Mouse (Mus musculus) limb, embryonic 12.5 days (tissue): Measurements from ENCODE around the gene Ndc1. TPM values are rescaled to one million over a fixed set of nuclear protein-coding genes. Genes with fewer than 3 reads are reported as not detected.

Experiments
- ATAC-seq: fragments of 200-750 bp; cut with Nextera tagmentation; 2 replicates; pipeline ENCODE4 v1.8.0; 2017; ENCODE audit warnings: low read depth, moderate TSS enrichment; ENCODE audit not compliant: insufficient number of reproducible peaks, insufficient read depth, low FRiP score, low TSS enrichment
- H3K27ac ChIP-seq: fragments of 300-500 bp; sonication (generic); 2 replicates; pipeline ENCODE4 v1.5.1; 2016; ENCODE audit warnings: mild to moderate bottlenecking, moderate library complexity
- H3K27me3 ChIP-seq: fragments of 300-500 bp; sonication (generic); 2 replicates; pipeline ENCODE4 v1.6.1; 2016; ENCODE audit warnings: mild to moderate bottlenecking, moderate library complexity
- H3K36me3 ChIP-seq: fragments of 300-500 bp; sonication (generic); 2 replicates; pipeline ENCODE4 v1.6.1; 2016; ENCODE audit warnings: mild to moderate bottlenecking, moderate library complexity
- H3K4me1 ChIP-seq: fragments of 300-500 bp; sonication (generic); replicated peaks from 2 replicates; pipeline ENCODE4 v1.6.1; 2016
- H3K4me2 ChIP-seq: fragments of 300-500 bp; sonication (generic); 2 replicates; pipeline ENCODE4 v1.6.1; 2016; ENCODE audit warnings: mild to moderate bottlenecking, moderate library complexity
- H3K4me3 ChIP-seq: fragments of 300-500 bp; sonication (generic); replicated peaks from 2 replicates; pipeline ENCODE4 v1.5.1; 2016; ENCODE audit warnings: mild to moderate bottlenecking
- H3K9ac ChIP-seq: fragments of 300-500 bp; sonication (generic); replicated peaks from 2 replicates; pipeline ENCODE4 v1.6.1; 2016; ENCODE audit warnings: mild to moderate bottlenecking, moderate library complexity
- H3K9me3 ChIP-seq: fragments of 300-500 bp; sonication (generic); 2 replicates; pipeline ENCODE4 v1.6.1; 2016; ENCODE audit warnings: mild to moderate bottlenecking, moderate library complexity
- whole genome bisulfite sequencing: fragments of 180-500 bp; shearing (Covaris S2); methylation state at CpG from one replicate; pipeline ENCODE4 v1.1.7; 2016; 5-methylcytosine and 5-hydroxymethylcytosine counted together
- polyA plus RNA-seq: library from polyadenylated mRNA; unstranded; fragments of >200 nt; fragmentation: Nextera tagmentation; extraction: Ambion mirVana; gene quantifications from 2 replicates; pipeline ENCODE4 v1.2.1, GENCODE M21; 2016

Ndc1 gene
- polyA plus RNA-seq, 1 experiment from 2014 or later = 37.5 TPM

- H3K9me3 ChIP-seq = no peaks in the 10 kb centered on the region
- H3K36me3 ChIP-seq = peaks cover 19% of the 10 kb centered on the region; the same call in 1 of the 2 replicates
- no peak overlapping the region for H3K9ac ChIP-seq
- no peak for ATAC-seq
- peak overlapping the region; percentile 9; the same call in 1 of the 2 replicates for H3K4me3 ChIP-seq
- peaks cover 5% of the 10 kb centered on the region; the same call in 1 of the 2 replicates for H3K4me1 ChIP-seq
- peaks cover 7% of the 10 kb centered on the region; the same call in 1 of the 2 replicates for H3K27me3 ChIP-seq
- no peak overlapping the region; the same call in 1 of the 2 replicates for H3K27ac ChIP-seq
- WGBS = 7% methylated on average over 14 of the region's 14 CpGs
- H3K4me2 ChIP-seq = peak overlapping the region; percentile 43
These were observed 54.1 kb downstream of the Ndc1 start for GRCm38 (mm10) chr4:107421711-107422110.

GRCm38 (mm10) chr4:107422176-107422575, 54.6 kb downstream of the Ndc1 start:
- Histone ChIP-seq H3K9me3 (no peaks in the 10 kb centered on the region), H3K27ac (no peak overlapping the region), H3K27me3 (peaks cover 9% of the 10 kb centered on the region; the same call in 1 of the 2 replicates), H3K4me1 (peaks cover 5% of the 10 kb centered on the region; the same call in 1 of the 2 replicates), H3K36me3 (peaks cover 16% of the 10 kb centered on the region; the same call in 1 of the 2 replicates), H3K4me3 (no peak overlapping the region), H3K9ac (no peak overlapping the region), H3K4me2 (0 out of 2 replicates have a peak overlapping the region, but pooled peaks have one; percentile 43)
- 24% methylated on average over 6 of the region's 6 CpGs for WGBS
- ATAC-seq = no peak

GRCm38 (mm10) chr4:107425616-107426015, 58.0 kb downstream of the Ndc1 start:
- H3K27ac ChIP-seq = no peak overlapping the region

GRCm38 (mm10) chr4:107426631-107427030, 59.0 kb downstream of the Ndc1 start:
- no peak overlapping the region for H3K9ac ChIP-seq
- WGBS = 91% methylated on average over 9 of the region's 9 CpGs
- H3K9me3 ChIP-seq = no peaks in the 10 kb centered on the region
- no peak overlapping the region for H3K4me2 ChIP-seq
- peaks cover 12% of the 10 kb centered on the region; the same call in 1 of the 2 replicates for H3K27me3 ChIP-seq
- ATAC-seq = no peak
- H3K4me1 ChIP-seq = peaks cover 2% of the 10 kb centered on the region; the same call in 1 of the 2 replicates
- H3K27ac ChIP-seq = no peak overlapping the region
- no peak overlapping the region for H3K4me3 ChIP-seq
- no peaks in the 10 kb centered on the region for H3K36me3 ChIP-seq

More at GRCm38 (mm10) chr4:107425616-107426015, 58.0 kb downstream of the Ndc1 start:
- ATAC-seq = no peak
- H3K4me1 ChIP-seq = peaks cover 5% of the 10 kb centered on the region; the same call in 1 of the 2 replicates
- 95% methylated on average over 12 of the region's 12 CpGs for WGBS
- no peak overlapping the region for H3K9ac ChIP-seq
- H3K9me3 ChIP-seq = no peaks in the 10 kb centered on the region
- peaks cover 11% of the 10 kb centered on the region; the same call in 1 of the 2 replicates for H3K27me3 ChIP-seq
- H3K36me3 ChIP-seq = no peaks in the 10 kb centered on the region
- no peak overlapping the region for H3K4me2 ChIP-seq
- no peak overlapping the region for H3K4me3 ChIP-seq

GRCm38 (mm10) chr4:107432717-107433116, 65.1 kb downstream of the Ndc1 start:
- Histone ChIP-seq H3K4me1 (peaks cover 18% of the 10 kb centered on the region), H3K4me2 (no peak overlapping the region), H3K36me3 (no peaks in the 10 kb centered on the region), H3K9ac (no peak overlapping the region), H3K4me3 (no peak overlapping the region), H3K9me3 (no peaks in the 10 kb centered on the region), H3K27ac (no peak overlapping the region), H3K27me3 (peaks cover 59% of the 10 kb centered on the region)
- ATAC-seq = no peak
- WGBS = 90% methylated on average over 5 of the region's 5 CpGs

GRCm38 (mm10) chr4:107433998-107434355, 66.4 kb downstream of the Ndc1 start:
- Histone ChIP-seq H3K36me3 (no peaks in the 10 kb centered on the region), H3K9me3 (no peaks in the 10 kb centered on the region), H3K4me1 (peaks cover 27% of the 10 kb centered on the region), H3K4me3 (peak overlapping the region; percentile 65), H3K27me3 (peaks cover 71% of the 10 kb centered on the region), H3K27ac (no peak overlapping the region), H3K9ac (peak overlapping the region; percentile 71), H3K4me2 (peak overlapping the region; percentile 94)
- 4% methylated on average over 15 of the region's 15 CpGs for WGBS
- ATAC-seq = no peak

- under 1% methylated on average over 95 of the region's 112 CpGs for WGBS
- H3K36me3 ChIP-seq = no peaks in the 10 kb centered on the region
- H3K27ac ChIP-seq = no peak within 1 kb of the TSS
- peak within 1 kb of the TSS; percentile 94 for H3K4me2 ChIP-seq
- peaks cover 77% of the 10 kb centered on the region for H3K27me3 ChIP-seq
- peaks cover 33% of the 10 kb centered on the region for H3K4me1 ChIP-seq
- H3K9me3 ChIP-seq = no peaks in the 10 kb centered on the region
- H3K9ac ChIP-seq = peak within 1 kb of the TSS; percentile 71
- peak within 1 kb of the TSS; percentile 65 for H3K4me3 ChIP-seq
- peak; percentile 72; the same call in 1 of the 2 replicates for ATAC-seq
These were observed 67.0 kb downstream of the Ndc1 start, which contains the start of gene Glis1 for GRCm38 (mm10) chr4:107434356-107435237. Glis1 (plus strand) TSS chr4:107434591.

GRCm38 (mm10) chr4:107435238-107435946, 67.8 kb downstream of the Ndc1 start:
- no peaks in the 10 kb centered on the region for H3K36me3 ChIP-seq
- peak overlapping the region; percentile 71 for H3K9ac ChIP-seq
- peaks cover 39% of the 10 kb centered on the region for H3K4me1 ChIP-seq
- 0 out of 2 replicates have a peak, but pooled peaks have one; percentile 8 for ATAC-seq
- peaks cover 82% of the 10 kb centered on the region for H3K27me3 ChIP-seq
- H3K4me2 ChIP-seq = peak overlapping the region; percentile 94
- no peak overlapping the region for H3K27ac ChIP-seq
- WGBS = 1% methylated on average over 47 of the region's 47 CpGs
- H3K4me3 ChIP-seq = peak overlapping the region; percentile 65
- H3K9me3 ChIP-seq = no peaks in the 10 kb centered on the region

GRCm38 (mm10) chr4:107436476-107436875, 68.9 kb downstream of the Ndc1 start:
- Histone ChIP-seq H3K27ac (no peak overlapping the region), H3K27me3 (peaks cover 90% of the 10 kb centered on the region), H3K36me3 (no peaks in the 10 kb centered on the region), H3K9ac (no peak overlapping the region), H3K9me3 (no peaks in the 10 kb centered on the region), H3K4me1 (peaks cover 50% of the 10 kb centered on the region), H3K4me3 (no peak overlapping the region), H3K4me2 (peak overlapping the region; percentile 20)
- no peak for ATAC-seq
- 71% methylated on average over 7 of the region's 7 CpGs for WGBS

- Histone ChIP-seq H3K9me3 (no peaks in the 10 kb centered on the region), H3K27ac (no peak overlapping the region), H3K9ac (no peak overlapping the region), H3K4me1 (peaks cover 70% of the 10 kb centered on the region), H3K4me3 (no peak overlapping the region), H3K4me2 (0 out of 2 replicates have a peak overlapping the region, but pooled peaks have one; percentile 1), H3K27me3 (peaks cover 77% of the 10 kb centered on the region), H3K36me3 (no peaks in the 10 kb centered on the region)
- ATAC-seq = no peak
- WGBS = 69% methylated on average over 8 of the region's 8 CpGs
These were observed 71.2 kb downstream of the Ndc1 start for GRCm38 (mm10) chr4:107438741-107439140.

GRCm38 (mm10) chr4:107440306-107440705, 72.7 kb downstream of the Ndc1 start:
- no peak for ATAC-seq
- 14% methylated on average over 13 of the region's 13 CpGs for WGBS
- Histone ChIP-seq H3K4me3 (peak overlapping the region; percentile 18; the same call in 1 of the 2 replicates), H3K4me1 (peaks cover 69% of the 10 kb centered on the region), H3K27ac (no peak overlapping the region), H3K9me3 (no peaks in the 10 kb centered on the region), H3K36me3 (no peaks in the 10 kb centered on the region), H3K9ac (0 out of 2 replicates have a peak overlapping the region, but pooled peaks have one; percentile 8), H3K27me3 (peaks cover 77% of the 10 kb centered on the region), H3K4me2 (peak overlapping the region; percentile 39)
